In the genomic region with DNA sequence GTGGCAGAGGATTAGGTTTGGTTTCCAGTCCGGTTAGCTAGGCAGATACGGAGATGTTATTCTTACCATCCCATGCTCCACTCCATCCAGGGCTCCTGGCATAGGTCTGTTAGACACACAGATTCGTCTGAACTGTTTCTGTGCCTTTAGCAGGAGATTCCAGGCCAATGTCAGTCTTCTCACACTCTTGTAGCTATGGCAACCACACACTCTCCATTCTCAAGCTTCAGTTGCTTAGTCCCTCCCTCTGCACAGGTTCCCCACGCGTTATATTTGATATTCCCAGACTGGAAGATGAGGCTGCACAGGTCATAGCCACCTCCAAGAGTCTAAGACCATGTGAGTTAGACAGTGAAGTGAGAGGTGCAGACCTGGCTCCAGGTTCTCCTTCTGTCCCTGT, we compare ENCODE assay signal across 8 mouse cellular contexts. TPM values are rescaled to one million over a fixed set of nuclear protein-coding genes. Genes with fewer than 3 reads are reported as not detected.
DNase-seq lines count a peak whose midpoint lies in the region; ATAC-seq and TF ChIP-seq lines count a peak whose summit lies in the region.

No protein-coding gene starts in this region.

- no peak for TF ChIP-seq CTCF in ES-Bruce4 (IDR thresholded peaks at IDR 0.05; ENCODE audit: low read depth, low read length)
- TF ChIP-seq CTCF in thymus, adult 2 months (IDR thresholded peaks at IDR 0.05; ENCODE audit: borderline replicate concordance, control insufficient read depth, extremely low read depth, insufficient read depth, low read length, poor library complexity), result no peak

- no peaks in the 10 kb centered on the region for H3K27me3 ChIP-seq in heart, embryonic 15.5 days
- H3K27me3 ChIP-seq in ES-Bruce4 (ENCODE audit: control insufficient read depth, insufficient read depth, low read length, poor library complexity, severe bottlenecking), result no peaks in the 10 kb centered on the region
- no peaks in the 10 kb centered on the region for H3K27me3 ChIP-seq in forebrain, embryonic 12.5 days
- no peaks in the 10 kb centered on the region for H3K27me3 ChIP-seq in liver, embryonic 13.5 days
- no peaks in the 10 kb centered on the region for H3K27me3 ChIP-seq in thymus, adult 2 months (ENCODE audit: control insufficient read depth, insufficient read depth, low read length)

- peaks cover 7% of the 10 kb centered on the region; the same call in 1 of the 2 replicates for H3K36me3 ChIP-seq in heart, embryonic 15.5 days
- peaks cover 7% of the 10 kb centered on the region for H3K36me3 ChIP-seq in ES-Bruce4 (ENCODE audit: control insufficient read depth, insufficient read depth, low read length, poor library complexity, severe bottlenecking)
- peaks cover 7% of the 10 kb centered on the region for H3K36me3 ChIP-seq in forebrain, embryonic 12.5 days (replicated peaks)
- H3K36me3 ChIP-seq in liver, embryonic 13.5 days, result peaks cover 10% of the 10 kb centered on the region
- no peaks in the 10 kb centered on the region for H3K36me3 ChIP-seq in thymus, adult 2 months (ENCODE audit: control insufficient read depth, insufficient read depth, low read length)

- H3K9ac ChIP-seq in heart, embryonic 15.5 days, result 0 out of 2 replicates have a peak overlapping the region, but pooled peaks have one; percentile 92
- no peak overlapping the region for H3K9ac ChIP-seq in ES-Bruce4 (ENCODE audit: low read depth, poor library complexity, severe bottlenecking)
- peak overlapping the region; percentile 92; the same call in 1 of the 2 replicates for H3K9ac ChIP-seq in forebrain, embryonic 12.5 days
- peak overlapping the region; percentile 96 for H3K9ac ChIP-seq in liver, embryonic 13.5 days

- no peak for TF ChIP-seq EP300 in ES-Bruce4 (IDR thresholded peaks at IDR 0.05; ENCODE audit: insufficient read depth, low read depth, low read length)

- no peaks in the 10 kb centered on the region for H3K9me3 ChIP-seq in heart, embryonic 15.5 days (replicated peaks)
- no peaks in the 10 kb centered on the region for H3K9me3 ChIP-seq in ES-Bruce4 (replicated peaks; ENCODE audit: control insufficient read depth, insufficient read depth, low read length, poor library complexity, severe bottlenecking)
- 0 out of 2 replicates have a peak, but pooled peaks cover 3% of the 10 kb centered on the region for H3K9me3 ChIP-seq in forebrain, embryonic 12.5 days
- H3K9me3 ChIP-seq in liver, embryonic 13.5 days (replicated peaks), result no peaks in the 10 kb centered on the region; the same call in 1 of the 2 replicates

- intact Hi-C loops in heart, postnatal 36 days (cut with DNase I), result loop anchor here (2.0 kb wide), 3 partner anchors 25 to 71 kb away; a partner anchor contains a TSS

- TF ChIP-seq POLR2A in ES-Bruce4 (IDR thresholded peaks at IDR 0.05; ENCODE audit: insufficient read depth, low read length), result no peak
- TF ChIP-seq POLR2A in thymus, adult 2 months (IDR thresholded peaks at IDR 0.05; ENCODE audit: control insufficient read depth, extremely low read depth, insufficient read depth, low read length, poor library complexity), result no peak

- ATAC-seq in heart, embryonic 15.5 days (replicated peaks; ENCODE audit: insufficient number of reproducible peaks, insufficient read depth, low FRiP score, low read depth), result no peak
- ATAC-seq in forebrain, embryonic 12.5 days (ENCODE audit: low FRiP score), result no peak
- ATAC-seq in liver, embryonic 13.5 days (ENCODE audit: low read depth), result no peak
- ATAC-seq in granulocyte monocyte progenitor cell, adult 5-6 weeks (replicated peaks; ENCODE audit: poor library complexity, severe bottlenecking), result no peak

- H3K4me2 ChIP-seq in heart, embryonic 15.5 days, result peak overlapping the region; percentile 76
- peak overlapping the region; percentile 97 for H3K4me2 ChIP-seq in forebrain, embryonic 12.5 days
- H3K4me2 ChIP-seq in liver, embryonic 13.5 days, result peak overlapping the region; percentile 97

- H3K4me1 ChIP-seq in heart, embryonic 15.5 days (replicated peaks), result peaks cover 30% of the 10 kb centered on the region
- H3K4me1 ChIP-seq in ES-Bruce4 (ENCODE audit: control insufficient read depth, insufficient read depth, low read length), result no peaks in the 10 kb centered on the region
- peaks cover 30% of the 10 kb centered on the region for H3K4me1 ChIP-seq in forebrain, embryonic 12.5 days
- H3K4me1 ChIP-seq in liver, embryonic 13.5 days (replicated peaks), result peaks cover 51% of the 10 kb centered on the region
- peaks cover 16% of the 10 kb centered on the region for H3K4me1 ChIP-seq in thymus, adult 2 months (replicated peaks; ENCODE audit: control insufficient read depth, insufficient read depth, low read length)

- H3K27ac ChIP-seq in heart, embryonic 15.5 days, result peak overlapping the region; percentile 94; the same call in 1 of the 2 replicates
- no peak overlapping the region for H3K27ac ChIP-seq in ES-Bruce4 (ENCODE audit: insufficient read depth, low read length)
- H3K27ac ChIP-seq in forebrain, embryonic 12.5 days, result peak overlapping the region; percentile 85
- peak overlapping the region; percentile 82 for H3K27ac ChIP-seq in liver, embryonic 13.5 days
- H3K27ac ChIP-seq in thymus, adult 2 months (ENCODE audit: control insufficient read depth, insufficient read depth, low read length), result no peak overlapping the region

- 68% methylated on average over 5 of the region's 5 CpGs for WGBS in heart, embryonic 15.5 days
- 79% methylated on average over 5 of the region's 5 CpGs for WGBS in forebrain, embryonic 12.5 days
- 52% methylated on average over 5 of the region's 5 CpGs for WGBS in liver, embryonic 13.5 days (ENCODE audit: insufficient replicate concordance)
- 70% methylated on average over 5 of the region's 5 CpGs for WGBS in thymus, adult 2 months

- DNase-seq in heart, postnatal 36 days, result no peak
- DNase-seq in liver, embryonic 13.5 days, result no peak
- no peak for DNase-seq in Muller cell, postnatal 12 days (ENCODE audit: inconsistent ontology term)
- DNase-seq in thymus, adult 2 months, result no peak

- H3K4me3 ChIP-seq in heart, embryonic 15.5 days, result peak overlapping the region; percentile 95
- H3K4me3 ChIP-seq in ES-Bruce4 (ENCODE audit: low read depth, low read length), result peak overlapping the region; percentile 83; the same call in 1 of the 2 replicates
- H3K4me3 ChIP-seq in forebrain, embryonic 12.5 days (replicated peaks), result peak overlapping the region; percentile 96
- H3K4me3 ChIP-seq in liver, embryonic 13.5 days (replicated peaks), result peak overlapping the region; percentile 93
- H3K4me3 ChIP-seq in thymus, adult 2 months (ENCODE audit: control insufficient read depth, insufficient read depth, low read length), result no peak overlapping the region

RNA-seq across cellular contexts. Expression of a gene that starts 1.1 kb away (rescaled TPM):
- polyA plus RNA-seq in heart, embryonic 15.5 days (2015; fragmentation: Nextera tagmentation; extraction: Ambion mirVana), result 26.7 and 34.0 TPM in 2 replicates
- 10 to 100 TPM; 24.4 to 25.6 TPM for total RNA-seq in heart, postnatal 36 days (2021)
- 91.8 and 103 TPM in 2 replicates for polyA plus RNA-seq in ES-Bruce4 (2011; ENCODE audit: insufficient read depth, insufficient read length, low read depth, missing spikeins)
- 65.3 and 68.3 TPM in 2 replicates for polyA plus RNA-seq in forebrain, embryonic 12.5 days (2016; fragmentation: Nextera tagmentation; extraction: Ambion mirVana)
- polyA plus RNA-seq in liver, embryonic 13.5 days (2015; fragmentation: Nextera tagmentation; extraction: Ambion mirVana), result 32.1 and 35.9 TPM in 2 replicates
- 61.9 and 77.1 TPM in 2 replicates for total RNA-seq in granulocyte monocyte progenitor cell, adult 5-6 weeks (2014; fragmentation: Nextera tagmentation)
- total RNA-seq in granulocyte monocyte progenitor cell, adult 5-6 weeks (2017), result 76.8 and 88.0 TPM in 2 replicates
- polyA plus RNA-seq in thymus, adult 2 months (2012; rRNA removed), result 42.9 and 49.5 TPM in 2 replicates

RNA-seq across cellular contexts. Expression of a gene that starts 6.4 kb away (rescaled TPM):
- polyA plus RNA-seq in heart, embryonic 15.5 days (2015; fragmentation: Nextera tagmentation; extraction: Ambion mirVana), result 52.9 and 65.0 TPM in 2 replicates
- total RNA-seq in heart, postnatal 36 days (2021), result 10 to 100 TPM; 33.1 to 33.9 TPM
- 75.4 and 76.8 TPM in 2 replicates for polyA plus RNA-seq in ES-Bruce4 (2011; ENCODE audit: insufficient read depth, insufficient read length, low read depth, missing spikeins)
- polyA plus RNA-seq in forebrain, embryonic 12.5 days (2016; fragmentation: Nextera tagmentation; extraction: Ambion mirVana), result 140 and 155 TPM in 2 replicates
- 25.0 and 37.2 TPM in 2 replicates for polyA plus RNA-seq in liver, embryonic 13.5 days (2015; fragmentation: Nextera tagmentation; extraction: Ambion mirVana)
- total RNA-seq in granulocyte monocyte progenitor cell, adult 5-6 weeks (2014; fragmentation: Nextera tagmentation), result 35.9 and 65.0 TPM in 2 replicates
- total RNA-seq in granulocyte monocyte progenitor cell, adult 5-6 weeks (2017), result 25.6 and 26.3 TPM in 2 replicates
- 53.5 and 74.9 TPM in 2 replicates for polyA plus RNA-seq in thymus, adult 2 months (2012; rRNA removed)

Comparison
In these comparisons a context has a peak if more than half of its experiments do, and no peak if none do; other contexts are left out.
1. H3K27ac ChIP-seq: peak in heart, embryonic 15.5 days (single experiment), forebrain, embryonic 12.5 days (single experiment) and liver, embryonic 13.5 days (single experiment); none in ES-Bruce4 (single experiment) and thymus, adult 2 months (single experiment).
2. Peak in every context shown above with its lines, with median percentiles within 50 percentile points of each other: H3K4me2 ChIP-seq.